Mouse (Mus musculus) midbrain, embryonic 13.5 days (tissue): ENCODE data around the gene 4932438H23Rik. TPM values are rescaled to one million over a fixed set of nuclear protein-coding genes. Genes with fewer than 3 reads are reported as not detected.
A peak's percentile ranks its signal among the peaks of the same experiment; 100 is the strongest.

Experiments used
- ATAC-seq: fragments of 200-750 bp; cut with Nextera tagmentation; 2 replicates; pipeline ENCODE4 v1.8.0; 2017; ENCODE audit warnings: mild to moderate bottlenecking, moderate TSS enrichment, moderate library complexity
- H3K27ac ChIP-seq: fragments of 300-500 bp; sonication (generic); 2 replicates; pipeline ENCODE4 v1.5.1; 2015; ENCODE audit warnings: inconsistent platforms, mild to moderate bottlenecking, moderate library complexity
- H3K27me3 ChIP-seq: fragments of 300-500 bp; sonication (generic); 2 replicates; pipeline ENCODE4 v1.6.1; 2015; ENCODE audit warnings: mild to moderate bottlenecking, inconsistent platforms
- H3K36me3 ChIP-seq: fragments of 300-500 bp; sonication (generic); 2 replicates; pipeline ENCODE4 v1.6.1; 2015; ENCODE audit warnings: mild to moderate bottlenecking, inconsistent platforms
- H3K4me1 ChIP-seq: fragments of 300-500 bp; sonication (generic); replicated peaks from 2 replicates; pipeline ENCODE4 v1.6.1; 2015; ENCODE audit warnings: inconsistent platforms
- H3K4me2 ChIP-seq: fragments of 300-500 bp; sonication (generic); replicated peaks from 2 replicates; pipeline ENCODE4 v1.6.1; 2015; ENCODE audit warnings: moderate library complexity, mild to moderate bottlenecking, inconsistent platforms
- H3K4me3 ChIP-seq: fragments of 300-500 bp; sonication (generic); replicated peaks from 2 replicates; pipeline ENCODE4 v1.5.1; 2015; ENCODE audit warnings: mild to moderate bottlenecking, inconsistent platforms
- H3K9ac ChIP-seq: fragments of 300-500 bp; sonication (generic); replicated peaks from 2 replicates; pipeline ENCODE4 v1.6.1; 2015; ENCODE audit warnings: mild to moderate bottlenecking, inconsistent platforms
- H3K9me3 ChIP-seq: fragments of 300-500 bp; sonication (generic); 2 replicates; pipeline ENCODE4 v1.6.1; 2016; ENCODE audit warnings: mild to moderate bottlenecking, inconsistent platforms
- WGBS: fragments of 180-500 bp; shearing (Covaris S2); methylation state at CpG from one replicate; pipeline ENCODE4 v1.1.7; 2015; 5-methylcytosine and 5-hydroxymethylcytosine counted together
- polyA plus RNA-seq: library from polyadenylated mRNA; unstranded; fragments of >200 nt; fragmentation: Nextera tagmentation; extraction: Ambion mirVana; gene quantifications from 2 replicates; pipeline ENCODE4 v1.2.1, GENCODE M21; 2015

4932438H23Rik gene
- polyA plus RNA-seq, 1 experiment from 2014 or later, result 0.42 TPM

DNA sequence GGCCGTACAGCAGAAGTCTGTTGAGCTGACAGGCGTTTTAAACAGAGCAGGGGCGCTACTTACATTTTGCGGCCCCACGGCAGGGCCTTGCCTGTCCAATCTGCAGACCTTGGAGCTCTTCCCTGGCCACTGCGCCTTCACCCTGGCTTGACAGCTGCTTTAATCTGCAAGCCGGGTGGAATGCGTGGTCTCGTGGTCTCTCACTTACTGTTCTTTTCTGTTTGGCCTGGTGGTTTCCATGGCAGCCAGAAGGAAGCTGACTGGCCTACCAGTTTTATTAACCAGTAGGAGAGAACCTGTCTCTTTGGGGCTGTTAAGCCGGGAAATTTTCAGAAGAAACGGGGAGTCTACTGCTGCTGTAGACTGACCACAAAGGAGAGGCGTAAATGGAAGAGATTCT is 26.0 kb downstream of the 4932438H23Rik start:
- no peaks in the 10 kb centered on the region for H3K9me3 ChIP-seq
- no peak overlapping the region for H3K4me3 ChIP-seq
- 11% methylated on average over 12 of the region's 12 CpGs for WGBS
- peaks cover 7% of the 10 kb centered on the region for H3K27me3 ChIP-seq
- H3K9ac ChIP-seq, result 0 out of 2 replicates have a peak overlapping the region, but pooled peaks have one; percentile 0
- H3K36me3 ChIP-seq, result no peaks in the 10 kb centered on the region
- peak overlapping the region; percentile 30; the same call in 1 of the 2 replicates for H3K27ac ChIP-seq
- peaks cover 13% of the 10 kb centered on the region for H3K4me1 ChIP-seq
- peak overlapping the region; percentile 38 for H3K4me2 ChIP-seq
- peak; percentile 71 for ATAC-seq

DNA sequence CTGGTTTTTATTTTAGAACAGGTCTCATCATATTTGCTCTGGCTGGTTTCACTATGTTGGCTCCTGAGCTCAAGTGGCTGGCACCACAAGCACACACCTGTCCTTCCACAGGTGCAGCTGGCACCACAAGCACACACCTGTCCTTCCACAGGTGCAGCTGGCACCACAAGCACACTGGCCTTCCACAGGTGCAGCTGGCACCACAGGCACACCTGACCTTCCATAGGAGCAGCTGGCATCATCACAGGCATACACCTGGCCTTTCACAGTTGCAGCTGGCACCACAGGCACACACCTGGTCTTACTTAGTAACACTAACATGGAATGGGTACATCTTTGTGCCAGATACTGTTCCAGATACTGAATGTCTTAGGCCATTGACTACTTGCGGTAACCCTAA is 27.8 kb downstream of the 4932438H23Rik start:
- Histone ChIP-seq H3K4me2 (no peak overlapping the region), H3K4me1 (peaks cover 13% of the 10 kb centered on the region), H3K36me3 (no peaks in the 10 kb centered on the region), H3K27ac (no peak overlapping the region), H3K9me3 (no peaks in the 10 kb centered on the region), H3K9ac (no peak overlapping the region), H3K4me3 (no peak overlapping the region), H3K27me3 (peaks cover 2% of the 10 kb centered on the region; the same call in 1 of the 2 replicates)
- ATAC-seq, result no peak
- 97% methylated on average over 1 of the region's 1 CpGs for WGBS

DNA sequence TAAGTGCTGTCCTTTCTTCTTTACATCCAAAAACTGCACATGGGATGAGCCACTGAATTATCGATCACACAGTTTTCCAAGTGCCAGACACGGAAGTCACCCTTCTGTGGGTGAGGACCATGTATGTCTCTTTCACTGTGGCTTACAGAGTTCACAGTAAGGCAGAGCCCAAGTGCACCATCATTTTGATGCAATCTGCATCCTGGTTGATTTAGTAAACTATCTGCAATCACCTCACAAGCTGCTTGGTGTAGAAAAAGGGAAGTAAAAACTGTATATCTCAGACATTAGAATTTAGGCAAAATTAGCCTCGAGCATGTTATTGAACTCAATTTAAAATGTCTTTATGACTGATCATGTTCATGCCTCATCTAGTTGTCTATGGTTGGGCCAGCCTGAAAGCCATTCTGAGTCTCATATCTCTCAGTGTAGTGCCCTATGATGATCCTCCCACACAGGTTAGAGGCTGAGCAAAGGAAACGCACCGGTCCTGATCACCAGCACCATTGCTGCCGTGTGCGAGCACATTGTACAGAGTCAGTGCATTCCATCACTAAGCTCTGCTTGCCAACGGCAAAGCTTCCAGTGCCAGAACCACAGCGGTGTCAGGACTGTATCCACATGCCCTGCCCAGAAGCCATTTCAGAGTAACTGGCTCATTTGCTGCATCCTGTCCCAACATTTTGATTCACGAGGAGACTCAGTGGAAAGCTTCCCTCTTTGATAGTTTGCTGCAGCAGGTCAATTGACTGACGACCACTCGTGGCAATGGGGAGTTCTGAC is 30.1 kb downstream of the 4932438H23Rik start:
- Histone ChIP-seq H3K4me2 (no peak overlapping the region), H3K36me3 (no peaks in the 10 kb centered on the region), H3K27me3 (no peaks in the 10 kb centered on the region; the same call in 1 of the 2 replicates), H3K9ac (no peak overlapping the region), H3K4me1 (peaks cover 13% of the 10 kb centered on the region), H3K9me3 (no peaks in the 10 kb centered on the region), H3K27ac (no peak overlapping the region), H3K4me3 (no peak overlapping the region)
- ATAC-seq, result no peak
- WGBS, result 92% methylated on average over 12 of the region's 12 CpGs

DNA sequence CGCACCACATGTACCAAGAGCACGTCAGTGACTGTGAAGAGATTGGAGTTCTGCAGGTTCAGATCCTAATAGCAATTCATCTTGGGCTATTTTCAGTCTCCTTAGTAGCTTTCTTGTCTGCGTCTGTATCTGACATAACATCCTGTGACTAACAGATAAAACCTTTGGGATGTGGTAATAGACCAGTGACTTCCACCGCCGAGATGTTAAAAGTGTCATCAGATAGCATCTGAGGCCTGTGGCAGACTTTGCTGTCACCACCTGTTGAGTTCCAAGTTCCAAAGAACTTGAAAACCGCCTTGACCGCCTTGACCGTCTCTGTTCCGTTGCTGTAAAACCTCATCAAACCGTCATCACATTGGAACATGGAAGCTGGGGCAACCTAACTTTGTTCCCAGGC is 31.1 kb downstream of the 4932438H23Rik start:
- H3K27ac ChIP-seq, result no peak overlapping the region
- 95% methylated on average over 10 of the region's 10 CpGs for WGBS
- no peaks in the 10 kb centered on the region for H3K9me3 ChIP-seq
- H3K4me2 ChIP-seq, result no peak overlapping the region
- no peaks in the 10 kb centered on the region for H3K36me3 ChIP-seq
- H3K4me1 ChIP-seq, result peaks cover 5% of the 10 kb centered on the region
- H3K4me3 ChIP-seq, result no peak overlapping the region
- H3K9ac ChIP-seq, result no peak overlapping the region
- no peak for ATAC-seq
- no peaks in the 10 kb centered on the region; the same call in 1 of the 2 replicates for H3K27me3 ChIP-seq

DNA sequence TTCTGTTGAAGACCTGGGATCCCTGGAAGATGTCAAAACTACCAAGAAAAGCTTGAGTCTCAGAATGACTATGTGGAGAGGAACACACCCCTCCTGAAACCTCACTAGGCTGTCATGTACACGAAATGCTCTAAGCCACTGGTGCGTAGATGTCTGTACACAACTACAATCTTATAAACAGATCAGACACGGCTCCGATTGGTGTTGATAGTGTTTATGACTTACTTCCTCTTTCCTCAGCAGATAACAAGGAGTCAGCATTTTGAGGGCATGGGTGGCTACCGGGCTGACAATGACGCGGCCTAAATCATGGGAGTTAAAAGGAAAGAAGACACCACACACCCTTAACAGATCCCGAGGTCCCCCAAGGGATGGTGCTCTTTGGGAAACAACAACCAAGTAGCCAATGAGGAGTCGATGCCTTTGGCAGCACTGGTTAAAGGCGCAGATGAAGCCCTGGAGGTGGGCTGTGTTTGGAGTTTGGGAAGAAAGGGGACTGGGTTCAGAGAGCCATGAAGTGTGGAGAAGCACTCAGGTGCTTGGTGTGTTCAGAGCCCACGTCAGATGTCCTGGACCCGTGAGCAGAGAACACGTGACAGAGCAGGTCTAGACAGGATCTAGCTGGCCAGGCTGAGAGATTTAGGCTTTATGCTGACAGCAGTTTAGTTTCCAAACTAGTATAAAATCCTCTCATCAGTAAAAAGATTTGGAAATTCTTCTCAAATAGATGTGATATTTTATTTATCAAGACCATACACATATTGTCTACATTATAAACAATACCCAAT is 33.2 kb downstream of the 4932438H23Rik start:
- no peaks in the 10 kb centered on the region for H3K36me3 ChIP-seq
- H3K27ac ChIP-seq, result no peak overlapping the region
- H3K9me3 ChIP-seq, result no peaks in the 10 kb centered on the region
- no peak overlapping the region for H3K9ac ChIP-seq
- H3K4me2 ChIP-seq, result no peak overlapping the region
- H3K4me3 ChIP-seq, result no peak overlapping the region
- no peaks in the 10 kb centered on the region for H3K4me1 ChIP-seq
- no peak for ATAC-seq
- 90% methylated on average over 13 of the region's 13 CpGs for WGBS
- H3K27me3 ChIP-seq, result no peaks in the 10 kb centered on the region

DNA sequence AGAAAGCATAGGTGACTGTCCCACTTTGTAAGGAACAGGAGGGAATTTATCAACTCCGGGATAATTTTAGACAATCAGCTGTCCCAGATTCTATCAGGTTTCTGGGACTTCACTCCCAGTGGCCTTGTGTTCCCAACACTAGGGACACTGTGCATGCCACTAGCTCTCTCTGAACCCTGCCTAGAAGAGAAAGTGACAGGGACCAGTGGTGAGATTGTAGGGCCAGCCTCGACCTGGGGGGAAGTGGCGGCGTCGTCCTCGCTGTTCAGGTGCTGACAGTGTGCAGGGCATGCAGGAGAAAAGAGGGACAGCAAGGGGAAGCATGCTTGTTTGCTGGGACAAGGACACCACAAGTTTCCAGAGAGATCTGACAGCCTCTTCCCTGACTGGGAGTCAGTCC is 37.2 kb downstream of the 4932438H23Rik start:
- H3K27me3 ChIP-seq, result no peaks in the 10 kb centered on the region
- no peak overlapping the region for H3K4me3 ChIP-seq
- H3K36me3 ChIP-seq, result no peaks in the 10 kb centered on the region
- 0 out of 2 replicates have a peak overlapping the region, but pooled peaks have one; percentile 6 for H3K9ac ChIP-seq
- no peaks in the 10 kb centered on the region for H3K9me3 ChIP-seq
- 78% methylated on average over 6 of the region's 6 CpGs for WGBS
- H3K27ac ChIP-seq, result no peak overlapping the region
- no peak overlapping the region for H3K4me2 ChIP-seq
- ATAC-seq, result no peak
- H3K4me1 ChIP-seq, result 0 out of 2 replicates have a peak, but pooled peaks cover 2% of the 10 kb centered on the region

DNA sequence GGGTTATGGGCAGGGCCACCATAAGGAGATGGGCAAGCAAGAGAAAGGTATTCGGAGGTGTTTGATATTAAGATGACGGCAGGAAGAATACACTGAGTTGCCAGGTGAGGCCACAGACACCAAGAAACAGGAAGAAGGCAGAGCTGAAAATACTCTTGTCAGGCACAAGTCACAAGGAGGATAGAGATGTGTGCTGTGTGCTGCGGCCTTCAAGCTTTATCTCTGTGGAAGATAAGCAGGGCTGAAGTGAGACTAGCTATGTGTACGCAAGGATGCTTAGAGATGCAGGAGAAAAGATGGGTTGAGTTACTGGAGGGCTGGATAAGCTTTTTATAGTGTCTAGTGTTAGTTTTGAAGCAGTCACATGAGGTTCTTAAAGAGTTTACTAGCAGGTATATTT is 37.7 kb downstream of the 4932438H23Rik start:
- Histone ChIP-seq H3K4me1 (0 out of 2 replicates have a peak, but pooled peaks cover 2% of the 10 kb centered on the region), H3K4me2 (no peak overlapping the region), H3K36me3 (no peaks in the 10 kb centered on the region), H3K27me3 (no peaks in the 10 kb centered on the region), H3K4me3 (no peak overlapping the region), H3K27ac (no peak overlapping the region), H3K9ac (no peak overlapping the region), H3K9me3 (no peaks in the 10 kb centered on the region)
- no peak for ATAC-seq
- 88% methylated on average over 4 of the region's 4 CpGs for WGBS

DNA sequence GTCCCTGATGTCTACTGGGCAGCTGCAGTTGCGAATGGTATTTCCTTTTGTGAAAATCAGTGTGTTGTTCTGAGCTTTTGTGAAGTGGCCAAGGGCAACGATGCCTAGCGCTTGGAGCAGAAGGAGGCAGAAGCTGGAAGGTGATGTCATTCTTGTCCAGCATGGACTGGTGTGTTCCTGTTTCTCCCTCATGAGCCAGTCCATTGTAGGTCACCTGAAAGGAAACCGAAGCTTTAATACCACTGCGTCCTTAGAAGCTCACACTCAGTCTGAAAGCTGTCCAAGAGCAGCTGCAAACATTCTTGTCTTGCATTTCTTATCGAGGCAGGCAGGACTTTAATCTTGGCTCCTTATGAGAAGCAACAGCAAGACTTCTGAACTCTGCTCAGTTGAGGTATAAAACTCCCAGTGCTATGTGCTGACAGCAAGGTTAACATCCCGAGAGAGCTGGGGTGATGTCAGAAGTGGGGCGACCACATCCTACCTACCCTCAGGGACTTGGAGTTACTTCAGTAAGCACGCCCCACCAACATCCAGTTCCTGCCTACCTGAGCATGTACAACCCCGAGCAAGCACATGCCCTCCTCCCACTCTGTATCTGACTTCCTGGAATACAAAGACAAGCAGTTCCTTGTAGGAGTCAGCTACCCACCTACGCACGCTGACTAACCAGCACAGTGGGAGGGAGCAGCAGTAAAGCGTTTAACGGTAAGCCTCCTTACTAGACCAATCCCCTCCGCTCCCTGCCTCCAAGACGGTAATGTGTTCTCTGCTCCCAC is 38.7 kb downstream of the 4932438H23Rik start:
- ATAC-seq, result no peak
- no peak overlapping the region for H3K4me2 ChIP-seq
- WGBS, result 61% methylated on average over 16 of the region's 16 CpGs
- H3K9ac ChIP-seq, result no peak overlapping the region
- H3K36me3 ChIP-seq, result no peaks in the 10 kb centered on the region
- H3K4me1 ChIP-seq, result 0 out of 2 replicates have a peak, but pooled peaks cover 2% of the 10 kb centered on the region
- H3K27ac ChIP-seq, result no peak overlapping the region
- no peaks in the 10 kb centered on the region for H3K27me3 ChIP-seq
- H3K9me3 ChIP-seq, result no peaks in the 10 kb centered on the region
- no peak overlapping the region for H3K4me3 ChIP-seq

DNA sequence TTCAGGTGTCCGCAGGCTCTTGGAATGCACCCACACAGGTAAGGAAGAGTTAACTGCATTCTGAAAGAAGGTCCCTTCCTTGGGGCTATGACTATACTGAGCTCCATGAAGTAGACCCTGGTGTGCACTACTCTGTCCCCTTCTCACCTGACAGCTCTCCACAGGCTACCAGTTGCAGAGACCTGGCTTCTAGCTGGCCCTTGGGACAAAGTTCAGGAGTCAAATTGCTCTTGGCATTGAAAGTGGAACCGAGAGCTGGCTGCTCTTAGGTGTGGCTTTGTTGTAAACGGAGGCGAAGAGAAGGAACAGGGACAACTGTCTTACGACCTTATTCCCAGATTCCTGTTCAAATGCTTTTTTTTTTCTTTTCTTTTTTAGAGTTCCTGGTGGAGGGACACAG is 39.8 kb downstream of the 4932438H23Rik start:
- Histone ChIP-seq H3K4me2 (no peak overlapping the region), H3K9ac (no peak overlapping the region), H3K27me3 (no peaks in the 10 kb centered on the region), H3K9me3 (no peaks in the 10 kb centered on the region), H3K27ac (no peak overlapping the region), H3K4me1 (0 out of 2 replicates have a peak, but pooled peaks cover 2% of the 10 kb centered on the region), H3K36me3 (no peaks in the 10 kb centered on the region), H3K4me3 (no peak overlapping the region)
- no peak for ATAC-seq
- 82% methylated on average over 5 of the region's 5 CpGs for WGBS

DNA sequence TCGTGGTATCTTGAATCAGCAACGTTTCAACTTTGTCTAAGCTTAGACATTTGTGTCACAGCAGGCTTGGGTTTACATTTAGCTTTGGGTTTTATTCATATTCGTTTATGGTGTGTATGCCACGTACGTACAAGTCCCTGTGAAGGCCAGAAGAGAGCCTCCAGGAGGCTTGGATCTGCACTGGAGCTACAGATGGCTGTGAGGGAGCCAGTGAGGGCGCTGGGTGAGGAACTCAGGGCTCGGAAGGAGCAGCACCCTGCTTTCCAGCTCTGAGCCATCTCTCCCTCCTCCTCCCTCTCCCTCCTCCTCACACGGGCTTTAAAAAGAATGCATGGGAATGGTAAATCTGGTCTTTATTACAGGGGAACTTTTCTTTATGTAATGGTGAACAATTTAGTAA is 41.3 kb downstream of the 4932438H23Rik start:
- 0 out of 2 replicates have a peak overlapping the region, but pooled peaks have one; percentile 32 for H3K9ac ChIP-seq
- H3K36me3 ChIP-seq, result no peaks in the 10 kb centered on the region
- no peak overlapping the region; the same call in 1 of the 2 replicates for H3K27ac ChIP-seq
- H3K4me2 ChIP-seq, result no peak overlapping the region
- no peaks in the 10 kb centered on the region for H3K9me3 ChIP-seq
- no peak overlapping the region for H3K4me3 ChIP-seq
- H3K4me1 ChIP-seq, result 0 out of 2 replicates have a peak, but pooled peaks cover 2% of the 10 kb centered on the region
- ATAC-seq, result no peak
- WGBS, result 62% methylated on average over 8 of the region's 8 CpGs
- no peaks in the 10 kb centered on the region for H3K27me3 ChIP-seq

DNA sequence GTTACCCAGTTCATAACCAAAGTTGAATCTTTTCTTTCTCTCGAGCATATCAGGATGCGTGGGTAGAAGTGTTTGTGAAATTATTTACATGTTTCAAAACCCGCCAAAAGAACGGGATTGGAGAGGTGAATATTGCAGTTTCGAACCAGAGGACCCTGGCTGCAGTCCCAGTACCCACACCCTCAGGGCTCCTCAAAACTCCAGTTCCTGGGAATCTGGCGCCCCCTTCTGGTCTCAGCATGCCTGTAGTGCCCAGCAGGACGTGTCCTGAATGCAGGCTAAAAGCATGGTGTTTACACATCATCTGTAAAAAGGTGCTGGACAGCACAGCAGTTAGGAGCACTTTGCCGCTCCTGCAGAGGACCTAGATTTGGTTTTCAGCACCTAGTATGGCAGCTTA is 49.4 kb downstream of the 4932438H23Rik start:
- 61% methylated on average over 8 of the region's 8 CpGs for WGBS
- peaks cover 32% of the 10 kb centered on the region for H3K4me1 ChIP-seq
- no peak overlapping the region for H3K4me2 ChIP-seq
- H3K4me3 ChIP-seq, result peak overlapping the region; percentile 77
- H3K36me3 ChIP-seq, result peaks cover 6% of the 10 kb centered on the region; the same call in 1 of the 2 replicates
- no peaks in the 10 kb centered on the region for H3K9me3 ChIP-seq
- H3K9ac ChIP-seq, result no peak overlapping the region
- no peak for ATAC-seq
- no peaks in the 10 kb centered on the region; the same call in 1 of the 2 replicates for H3K27me3 ChIP-seq
- peak overlapping the region; percentile 92; the same call in 1 of the 2 replicates for H3K27ac ChIP-seq
